Mouse (Mus musculus) embryonic stem cell, embryonic (primary cell): ENCODE results near the gene Fbxl14.

Experiments
- CTCF ChIA-PET, 4 experiments: fragments of 300-600 bp in 2 of 4; fragments of 350-600 bp in 2 of 4; sonication (Branson Sonifier 250); formaldehyde crosslinking; loops; one replicate each; lab custom pipeline; 2022; ENCODE audit warnings: inconsistent platforms in 2 of 4; lab: Charles Lee
- POLR2A ChIA-PET, 4 experiments: fragments of 300-600 bp in 2 of 4; fragments of 350-600 bp in 2 of 4; sonication (Branson Sonifier 250); formaldehyde crosslinking; loops; one replicate each; lab custom pipeline; 2022; ENCODE audit warnings: antibody characterized with exemption in 4 of 4, inconsistent platforms in 1 of 4; lab: Charles Lee

Gene Fbxl14

GRCm38 (mm10) chr6:119459041-119459440 lies 20.4 kb upstream of the Fbxl14 start:
- POLR2A ChIA-PET = interaction anchor here in 3 of 4 experiments (0.6 to 2.2 kb wide), 4 partner anchors 7 to 728 kb away, joined by 3 to 6 read pairs (median 5); no protein-coding TSS in a partner anchor
- CTCF ChIA-PET = interaction anchor here in 2 of 4 experiments (1.3 to 1.7 kb wide), 2 partner anchors 9 to 12 kb away, joined by 3 read pairs; no protein-coding TSS in a partner anchor

GRCm38 (mm10) chr6:119460391-119460790 lies 19.1 kb upstream of the Fbxl14 start:
- POLR2A ChIA-PET = interaction anchor here in 3 of 4 experiments (0.7 to 2.2 kb wide), 7 partner anchors 9 to 26 kb away, joined by 3 to 6 read pairs (median 4); no protein-coding TSS in a partner anchor

GRCm38 (mm10) chr6:119466161-119466560 lies 13.3 kb upstream of the Fbxl14 start:
- ChIA-PET POLR2A (interaction anchor here in 1 of 4 experiments (0.9 kb wide), 1 partner anchor 15 kb away, joined by 3 read pairs; no protein-coding TSS in a partner anchor), CTCF (interaction anchor here in 1 of 4 experiments (0.7 kb wide), 1 partner anchor 78 kb away, joined by 3 read pairs; the partner anchor contains the start of gene Wnt5b)

More at GRCm38 (mm10) chr6:119460391-119460790, 19.1 kb upstream of the Fbxl14 start:
- CTCF ChIA-PET = interaction anchor here (0.6 to 3.2 kb wide), 9 partner anchors 11 to 71 kb away, joined by 3 to 14 read pairs (median 4); no protein-coding TSS in a partner anchor

GRCm38 (mm10) chr6:119466921-119467784 lies 12.3 kb upstream of the Fbxl14 start:
- CTCF ChIA-PET = interaction anchor here (0.6 to 3.7 kb wide), 7 partner anchors 8 to 730 kb away, joined by 3 to 15 read pairs (median 5); no protein-coding TSS in a partner anchor
- POLR2A ChIA-PET = interaction anchor here in 1 of 4 experiments (0.8 to 1.9 kb wide), 3 partner anchors 15 to 842 kb away, joined by 3 to 16 read pairs (median 3); no protein-coding TSS in a partner anchor

- CTCF ChIA-PET = interaction anchor here (0.5 to 3.7 kb wide), 9 partner anchors 9 to 729 kb away, joined by 3 to 15 read pairs (median 4); no protein-coding TSS in a partner anchor
- POLR2A ChIA-PET = interaction anchor here in 1 of 4 experiments (1.1 to 1.9 kb wide), 2 partner anchors 14 to 16 kb away, joined by 3 to 16 read pairs; no protein-coding TSS in a partner anchor
These were observed 11.7 kb upstream of the Fbxl14 start for GRCm38 (mm10) chr6:119467785-119468059.

- CTCF ChIA-PET = interaction anchor here in 3 of 4 experiments (1.2 to 2.6 kb wide), 5 partner anchors 11 to 84 kb away, joined by 3 to 25 read pairs (median 4); no protein-coding TSS in a partner anchor
These were observed 8.7 kb upstream of the Fbxl14 start for GRCm38 (mm10) chr6:119470777-119471176.

GRCm38 (mm10) chr6:119472135-119472534 lies 7.3 kb upstream of the Fbxl14 start:
- ChIA-PET CTCF (interaction anchor here (0.5 to 2.8 kb wide), 61 partner anchors 8 to 751 kb away, joined by 3 to 33 read pairs (median 4); partner anchors contain the start of genes Dcp1b (in 1 of the 4) and Wnt5b (in 1 of the 4)), POLR2A (interaction anchor here (0.5 to 1.8 kb wide), 18 partner anchors 8 to 809 kb away, joined by 3 to 7 read pairs (median 4); no protein-coding TSS in a partner anchor)

More at GRCm38 (mm10) chr6:119470777-119471176, 8.7 kb upstream of the Fbxl14 start:
- POLR2A ChIA-PET = interaction anchor here in 1 of 4 experiments (0.6 kb wide), 1 partner anchor 28 kb away, joined by 6 read pairs; no protein-coding TSS in a partner anchor

GRCm38 (mm10) chr6:119472705-119473104 lies 6.8 kb upstream of the Fbxl14 start:
- ChIA-PET CTCF (interaction anchor here (0.5 to 2.8 kb wide), 50 partner anchors 8 to 716 kb away, joined by 3 to 33 read pairs (median 4); partner anchors contain the start of genes Dcp1b (in 1 of the 4) and Wnt5b (in 1 of the 4)), POLR2A (interaction anchor here in 3 of 4 experiments (0.6 to 1.8 kb wide), 14 partner anchors 10 to 137 kb away, joined by 3 to 7 read pairs (median 4); no protein-coding TSS in a partner anchor)

- POLR2A ChIA-PET = interaction anchor here in 1 of 4 experiments (0.6 to 1.3 kb wide), 5 partner anchors 21 to 828 kb away, joined by 3 to 6 read pairs (median 3); no protein-coding TSS in a partner anchor
- CTCF ChIA-PET = interaction anchor here (0.5 to 2.8 kb wide), 11 partner anchors 9 to 335 kb away, joined by 3 to 25 read pairs (median 11); no protein-coding TSS in a partner anchor
These were observed 6.0 kb upstream of the Fbxl14 start for GRCm38 (mm10) chr6:119473446-119473845.

GRCm38 (mm10) chr6:119473992-119474391 lies 5.5 kb upstream of the Fbxl14 start:
- POLR2A ChIA-PET = interaction anchor here in 1 of 4 experiments (0.6 to 1.3 kb wide), 5 partner anchors 22 to 827 kb away, joined by 3 to 6 read pairs (median 3); no protein-coding TSS in a partner anchor
- CTCF ChIA-PET = interaction anchor here in 3 of 4 experiments (0.5 to 2.8 kb wide), 4 partner anchors 12 to 335 kb away, joined by 3 to 15 read pairs (median 9); no protein-coding TSS in a partner anchor

GRCm38 (mm10) chr6:119475988-119476387 lies 3.5 kb upstream of the Fbxl14 start:
- CTCF ChIA-PET = interaction anchor here in 1 of 4 experiments (0.6 kb wide), 1 partner anchor 1307 kb away, joined by 4 read pairs; no protein-coding TSS in a partner anchor
- POLR2A ChIA-PET = interaction anchor here in 2 of 4 experiments (0.7 to 1.7 kb wide), 7 partner anchors 23 to 81 kb away, joined by 3 to 7 read pairs (median 4); partner anchors contain the start of gene Wnt5b (in 1 of the 2)

- ChIA-PET CTCF (no interaction called here), POLR2A (interaction anchor here in 1 of 4 experiments (0.9 kb wide), 1 partner anchor 29 kb away, joined by 6 read pairs; no protein-coding TSS in a partner anchor)
These were observed 1.7 kb upstream of the Fbxl14 start for GRCm38 (mm10) chr6:119477686-119478310.

GRCm38 (mm10) chr6:119478560-119479342 lies 717 bp upstream of the Fbxl14 start:
- ChIA-PET CTCF (no interaction called here), POLR2A (interaction anchor here in 2 of 4 experiments (0.7 to 0.9 kb wide), 2 partner anchors 30 kb away, joined by 3 to 6 read pairs; no protein-coding TSS in a partner anchor)

GRCm38 (mm10) chr6:119479876-119480705 lies 623 bp downstream of the Fbxl14 start:
- POLR2A ChIA-PET = interaction anchor here in 3 of 4 experiments (0.6 to 1.5 kb wide), 19 partner anchors 8 to 813 kb away, joined by 3 to 6 read pairs (median 3); partner anchors contain the start of genes Adipor2 (in 1 of the 3) and Wnt5b (in 1 of the 3)
- CTCF ChIA-PET = interaction anchor here (0.5 to 1.4 kb wide), 8 partner anchors 8 to 1342 kb away, joined by 3 to 7 read pairs (median 4); partner anchors contain the start of gene Atp6v1e1 (in 1 of the 4)

- ChIA-PET POLR2A (interaction anchor here in 3 of 4 experiments (0.6 to 1.5 kb wide), 17 partner anchors 9 to 813 kb away, joined by 3 to 6 read pairs (median 4); partner anchors contain the start of genes Adipor2 (in 1 of the 3) and Wnt5b (in 1 of the 3)), CTCF (interaction anchor here in 3 of 4 experiments (0.7 to 1.4 kb wide), 5 partner anchors 9 to 50 kb away, joined by 3 to 6 read pairs (median 4); no protein-coding TSS in a partner anchor)
These were observed 1.4 kb downstream of the Fbxl14 start for GRCm38 (mm10) chr6:119480706-119481331.
